Mouse (Mus musculus) G1E (cell line): ENCODE measurements around the gene Ddx60. TPM values are rescaled to one million over a fixed set of nuclear protein-coding genes. Genes with fewer than 3 reads are reported as not detected.

Experiments used
- ATAC-seq: 2 replicates; pipeline ENCODE4 v1.8.0; 2016; ENCODE audit warnings: mild to moderate bottlenecking; ENCODE audit not compliant: insufficient number of reproducible peaks, poor library complexity, low FRiP score, severe bottlenecking; ENCODE audit errors: extremely low read depth
- DNase-seq: peaks from one replicate; pipeline ENCODE4 v3.0.0; 2012; ENCODE audit warnings: low spot score
- H3K27me3 ChIP-seq: 2 replicates; pipeline ENCODE4 v1.6.1; 2012; ENCODE audit warnings: mild to moderate bottlenecking, low read length, inconsistent platforms; ENCODE audit not compliant: insufficient read depth
- H3K36me3 ChIP-seq: replicated peaks from 2 replicates; pipeline ENCODE3; 2012; ENCODE audit warnings: mild to moderate bottlenecking, inconsistent platforms
- H3K4me1 ChIP-seq: 2 replicates; pipeline ENCODE4 v1.6.1; 2012; ENCODE audit warnings: low read depth, low read length, inconsistent platforms, mixed read lengths; ENCODE audit not compliant: insufficient read depth
- H3K4me3 ChIP-seq: 2 replicates; pipeline ENCODE4 v1.5.1; 2012; ENCODE audit warnings: low read depth, mild to moderate bottlenecking, inconsistent platforms, low read length, moderate library complexity, mixed read lengths
- H3K9me3 ChIP-seq: replicated peaks from 2 replicates; pipeline ENCODE4 v1.6.1; 2012; ENCODE audit warnings: inconsistent platforms
- CTCF ChIP-seq: IDR thresholded peaks from 2 replicates; pipeline ENCODE4 v1.5.1; 2012; ENCODE audit warnings: low read depth, low read length, inconsistent platforms, mixed read lengths
- GATA1 ChIP-seq: IDR thresholded peaks from 2 replicates; pipeline ENCODE4 v1.6.1; 2012; ENCODE audit warnings: borderline replicate concordance, low read length, inconsistent platforms, mixed read lengths
- GATA2 ChIP-seq: IDR thresholded peaks from 2 replicates; pipeline ENCODE4 v1.6.1; 2012; ENCODE audit warnings: low read depth, low read length, inconsistent platforms, borderline replicate concordance
- POLR2AphosphoS5 ChIP-seq: IDR thresholded peaks from 2 replicates; pipeline ENCODE4 v1.6.1; 2012; ENCODE audit warnings: low read depth, low read length, inconsistent platforms; ENCODE audit not compliant: insufficient replicate concordance
- TAL1 ChIP-seq: conservative IDR thresholded peaks from 2 replicates; pipeline ENCODE4 v1.6.1; 2012; ENCODE audit warnings: low read depth, low read length, inconsistent platforms, mixed read lengths
- polyA plus RNA-seq: library from polyadenylated mRNA; stranded (reverse); fragments of >175 nt; gene quantifications from 2 replicates; pipeline ENCODE4 v1.2.3, GENCODE M21; 2012
- total RNA-seq, 2 experiments: library from RNA; stranded (forward) in 1 of 2; stranded (reverse) in 1 of 2; fragments of 200-1000 nt in 1 of 2; fragments of >200 nt in 1 of 2; fragmentation: Nextera tagmentation in 1 of 2; gene quantifications; 2 replicates each; pipeline ENCODE4 v1.2.3; 2014 to 2017

The Ddx60 gene
- total and polyA plus RNA-seq, 3 experiments: 0.66 TPM; not detected in 2

- H3K27me3 ChIP-seq: no peaks in the 10 kb centered on the region
- H3K36me3 ChIP-seq: no peaks in the 10 kb centered on the region
- ATAC-seq (no peak), DNase-seq (no peak)
- H3K4me3 ChIP-seq: no peak overlapping the region
- H3K4me1 ChIP-seq: no peaks in the 10 kb centered on the region
- no peaks in the 10 kb centered on the region for H3K9me3 ChIP-seq
- TF ChIP-seq POLR2AphosphoS5 (no peak), GATA2 (no peak), CTCF (no peak), GATA1 (no peak), TAL1 (no peak)
Observed at GRCm38 (mm10) chr8:62014582-62014981, 86.7 kb downstream of the Ddx60 start.

- H3K4me3 ChIP-seq: no peak overlapping the region
- H3K27me3 ChIP-seq: no peaks in the 10 kb centered on the region
- ATAC-seq (no peak), DNase-seq (no peak)
- no peaks in the 10 kb centered on the region for H3K36me3 ChIP-seq
- H3K4me1 ChIP-seq: no peaks in the 10 kb centered on the region
- no peaks in the 10 kb centered on the region for H3K9me3 ChIP-seq
- no peak for TF ChIP-seq POLR2AphosphoS5
- no peak for TF ChIP-seq CTCF
- no peak for TF ChIP-seq TAL1
- no peak for TF ChIP-seq GATA2
- TF ChIP-seq GATA1: no peak
Observed at GRCm38 (mm10) chr8:62034351-62034750, 106.5 kb downstream of the Ddx60 start.

- Histone ChIP-seq H3K4me3 (no peak overlapping the region), H3K36me3 (no peaks in the 10 kb centered on the region), H3K4me1 (no peaks in the 10 kb centered on the region), H3K9me3 (no peaks in the 10 kb centered on the region), H3K27me3 (no peaks in the 10 kb centered on the region)
- DNase-seq (no peak), ATAC-seq (no peak)
- TF ChIP-seq GATA1 (no peak), TAL1 (no peak), GATA2 (no peak), POLR2AphosphoS5 (no peak), CTCF (no peak)
Observed at GRCm38 (mm10) chr8:62046809-62047208, 118.9 kb downstream of the Ddx60 start.

GRCm38 (mm10) chr8:62060357-62060756 lies 132.5 kb downstream of the Ddx60 start:
- H3K27me3 ChIP-seq: no peaks in the 10 kb centered on the region
- TF ChIP-seq CTCF: no peak
- no peak for TF ChIP-seq TAL1
- no peak for TF ChIP-seq GATA1
- no peak for TF ChIP-seq POLR2AphosphoS5
- TF ChIP-seq GATA2: no peak
- H3K9me3 ChIP-seq: no peaks in the 10 kb centered on the region
- no peak for ATAC-seq
- H3K4me3 ChIP-seq: no peak overlapping the region
- no peaks in the 10 kb centered on the region for H3K4me1 ChIP-seq
- no peaks in the 10 kb centered on the region for H3K36me3 ChIP-seq
- no peak for DNase-seq

GRCm38 (mm10) chr8:62068305-62068704 lies 140.4 kb downstream of the Ddx60 start:
- TF ChIP-seq GATA1 (no peak), CTCF (no peak), GATA2 (no peak), POLR2AphosphoS5 (no peak), TAL1 (no peak)
- Histone ChIP-seq H3K36me3 (no peaks in the 10 kb centered on the region), H3K9me3 (no peaks in the 10 kb centered on the region), H3K27me3 (no peaks in the 10 kb centered on the region), H3K4me3 (no peak overlapping the region), H3K4me1 (no peaks in the 10 kb centered on the region)
- DNase-seq (no peak), ATAC-seq (no peak)

- Histone ChIP-seq H3K36me3 (no peaks in the 10 kb centered on the region), H3K27me3 (no peaks in the 10 kb centered on the region), H3K9me3 (no peaks in the 10 kb centered on the region), H3K4me1 (no peaks in the 10 kb centered on the region), H3K4me3 (no peak overlapping the region)
- DNase-seq (no peak), ATAC-seq (no peak; the same call in 1 of the 2 replicates)
- no peak for TF ChIP-seq GATA1
- TF ChIP-seq POLR2AphosphoS5: no peak
- TF ChIP-seq TAL1: no peak
- no peak for TF ChIP-seq GATA2
- TF ChIP-seq CTCF: no peak
Observed at GRCm38 (mm10) chr8:62080195-62080802, 152.4 kb downstream of the Ddx60 start.

- no peaks in the 10 kb centered on the region for H3K4me1 ChIP-seq
- TF ChIP-seq GATA1: no peak
- no peak for TF ChIP-seq POLR2AphosphoS5
- TF ChIP-seq GATA2: no peak
- TF ChIP-seq CTCF: no peak
- no peak for TF ChIP-seq TAL1
Observed at GRCm38 (mm10) chr8:62081804-62082203, 153.9 kb downstream of the Ddx60 start.

More at GRCm38 (mm10) chr8:62081804-62082203, 153.9 kb downstream of the Ddx60 start:
- DNase-seq (no peak), ATAC-seq (no peak)
- no peaks in the 10 kb centered on the region for H3K9me3 ChIP-seq
- H3K27me3 ChIP-seq: no peaks in the 10 kb centered on the region
- no peaks in the 10 kb centered on the region for H3K36me3 ChIP-seq
- no peak overlapping the region for H3K4me3 ChIP-seq

Other genes starting within 250 kb of the Ddx60 start
- gene Palld, start 25.4 kb upstream of the Ddx60 start, total RNA-seq (2014; fragmentation: Nextera tagmentation): not detected in 2 replicates
- gene Palld, start 25.4 kb upstream of the Ddx60 start, total RNA-seq (2017): 0.29 and 0.33 TPM in 2 replicates
- gene Palld, start 25.4 kb upstream of the Ddx60 start, polyA plus RNA-seq: not detected in 2 replicates
- not detected in 2 replicates for gene Anxa10, start 195.1 kb downstream of the Ddx60 start, total RNA-seq (2014; fragmentation: Nextera tagmentation)
- not detected in 2 replicates for gene Anxa10, start 195.1 kb downstream of the Ddx60 start, total RNA-seq (2017)
- gene Anxa10, start 195.1 kb downstream of the Ddx60 start, polyA plus RNA-seq: not detected in 2 replicates